Mouse (Mus musculus) neural tube, embryonic 14.5 days (tissue): ENCODE results near the gene Serpinf1. TPM values are rescaled to one million over a fixed set of nuclear protein-coding genes. Genes with fewer than 3 reads are reported as not detected.
"Not testable (repeated sequence)": the region's sequence is repeated elsewhere in the genome, so short reads cannot be mapped to it uniquely, and the experiment has no call there.

Source experiments
- ATAC-seq: fragments of 200-750 bp; cut with Nextera tagmentation; 2 replicates; pipeline ENCODE4 v1.8.0; 2017; ENCODE audit warnings: low read depth, mild to moderate bottlenecking, moderate TSS enrichment, moderate library complexity
- H3K27ac ChIP-seq: fragments of 300-500 bp; sonication (generic); 2 replicates; pipeline ENCODE4 v1.5.1; 2014; ENCODE audit warnings: low read depth, mild to moderate bottlenecking, control low read depth, low read length, moderate library complexity, mixed read lengths
- H3K27me3 ChIP-seq: fragments of 300-500 bp; sonication (generic); 2 replicates; pipeline ENCODE4 v1.6.1; 2014; ENCODE audit warnings: low read length; ENCODE audit not compliant: control insufficient read depth, insufficient read depth
- H3K36me3 ChIP-seq: fragments of 300-500 bp; sonication (generic); 2 replicates; pipeline ENCODE4 v1.6.1; 2014; ENCODE audit warnings: low read length, mixed read lengths; ENCODE audit not compliant: control insufficient read depth, insufficient read depth
- H3K4me1 ChIP-seq: fragments of 300-500 bp; sonication (generic); 2 replicates; pipeline ENCODE4 v1.6.1; 2014; ENCODE audit warnings: low read length; ENCODE audit not compliant: control insufficient read depth, insufficient read depth
- H3K4me2 ChIP-seq: fragments of 300-500 bp; sonication (generic); 2 replicates; pipeline ENCODE4 v1.6.1; 2014; ENCODE audit warnings: mild to moderate bottlenecking, low read depth, low read length, control low read depth
- H3K4me3 ChIP-seq: fragments of 300-500 bp; sonication (generic); 2 replicates; pipeline ENCODE4 v1.5.1; 2014; ENCODE audit warnings: low read depth, low read length, control low read depth, mixed read lengths
- H3K9ac ChIP-seq: fragments of 300-500 bp; sonication (generic); replicated peaks from 2 replicates; pipeline ENCODE4 v1.6.1; 2014; ENCODE audit warnings: low read depth, mild to moderate bottlenecking, control low read depth, low read length, mixed read lengths
- H3K9me3 ChIP-seq: fragments of 300-500 bp; sonication (generic); 2 replicates; pipeline ENCODE4 v1.6.1; 2016; ENCODE audit warnings: low read length; ENCODE audit not compliant: control insufficient read depth
- WGBS: fragments of 180-500 bp; shearing (Covaris S2); extraction: QIAGEN DNeasy Blood & Tissue Kit; methylation state at CpG from one replicate; pipeline ENCODE4 v1.1.7; 2014; 5-methylcytosine and 5-hydroxymethylcytosine counted together
- polyA plus RNA-seq: library from polyadenylated mRNA; unstranded; fragments of >200 nt; fragmentation: Nextera tagmentation; extraction: Ambion mirVana; gene quantifications from 2 replicates; pipeline ENCODE4 v1.2.1, GENCODE M21; 2014

Gene Serpinf1
- polyA plus RNA-seq, 1 experiment from 2014 or later: 5.1 TPM

DNA sequence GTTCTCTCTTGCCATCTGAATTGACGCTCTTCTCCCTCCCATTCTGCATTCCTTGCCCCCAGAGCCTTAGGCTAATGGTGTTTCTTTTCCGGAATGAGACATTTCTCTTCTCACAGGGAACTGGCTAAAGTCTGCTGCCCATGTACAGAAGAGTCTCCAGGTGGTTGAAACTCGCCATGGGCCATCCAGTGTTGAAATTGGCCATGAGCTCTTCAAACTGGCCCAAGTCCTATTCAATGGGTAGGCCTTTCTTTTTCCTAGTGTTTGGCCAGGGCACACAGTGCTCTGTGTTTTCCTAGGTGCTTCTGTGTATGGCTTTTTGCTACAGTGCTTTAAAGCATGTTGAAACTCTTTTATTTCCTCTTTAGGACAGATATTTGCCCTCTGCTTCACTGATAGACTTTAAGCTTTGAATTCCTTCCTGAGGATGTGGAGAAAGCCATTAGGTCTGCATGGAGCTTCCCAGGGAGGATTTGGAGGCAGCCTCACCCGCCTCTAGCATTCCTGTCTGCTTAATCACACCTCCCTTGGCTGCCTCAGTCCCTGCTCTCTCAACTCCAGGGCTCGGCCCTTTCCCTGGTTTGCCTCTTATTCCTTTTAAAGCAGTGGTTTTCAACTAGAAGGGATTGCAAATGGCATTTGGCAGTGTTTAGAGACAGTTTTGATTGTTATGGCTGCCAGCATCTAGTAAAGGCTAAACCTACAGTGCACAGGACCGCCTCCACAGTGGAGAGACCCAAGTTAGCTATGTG is 19.0 kb downstream of the Serpinf1 start:
- WGBS: 85% methylated on average over 6 of the region's 6 CpGs
- Histone ChIP-seq H3K9ac (no peak overlapping the region), H3K36me3 (no peaks in the 10 kb centered on the region), H3K27me3 (no peaks in the 10 kb centered on the region), H3K4me2 (no peak overlapping the region), H3K4me3 (no peak overlapping the region), H3K27ac (no peak overlapping the region), H3K9me3 (no peaks in the 10 kb centered on the region), H3K4me1 (no peaks in the 10 kb centered on the region)
- no peak for ATAC-seq

- Histone ChIP-seq H3K4me3 (no peak overlapping the region), H3K27me3 (no peaks in the 10 kb centered on the region), H3K9me3 (no peaks in the 10 kb centered on the region), H3K9ac (no peak overlapping the region), H3K4me2 (no peak overlapping the region), H3K36me3 (no peaks in the 10 kb centered on the region), H3K27ac (no peak overlapping the region), H3K4me1 (no peaks in the 10 kb centered on the region)
- ATAC-seq: no peak
- WGBS: 65% methylated on average over 5 of the region's 5 CpGs
Observed at GRCm38 (mm10) chr11:75402271-75402690, 20.2 kb downstream of the Serpinf1 start.

- WGBS: 63% methylated on average over 9 of the region's 9 CpGs
- no peaks in the 10 kb centered on the region for H3K27me3 ChIP-seq
- ATAC-seq: no peak
- H3K9me3 ChIP-seq: no peaks in the 10 kb centered on the region
- no peaks in the 10 kb centered on the region for H3K36me3 ChIP-seq
- no peak overlapping the region for H3K27ac ChIP-seq
- H3K4me3 ChIP-seq: no peak overlapping the region
- no peak overlapping the region for H3K4me2 ChIP-seq
- no peaks in the 10 kb centered on the region for H3K4me1 ChIP-seq
- no peak overlapping the region for H3K9ac ChIP-seq
Observed at GRCm38 (mm10) chr11:75400099-75400498, 22.4 kb downstream of the Serpinf1 start.

GRCm38 (mm10) chr11:75399411-75399841 is 23.1 kb downstream of the Serpinf1 start:
- H3K4me3 ChIP-seq: no peak overlapping the region
- no peak overlapping the region for H3K4me2 ChIP-seq
- WGBS: 85% methylated on average over 11 of the region's 11 CpGs
- no peaks in the 10 kb centered on the region for H3K36me3 ChIP-seq
- H3K27me3 ChIP-seq: no peaks in the 10 kb centered on the region
- H3K9ac ChIP-seq: no peak overlapping the region
- no peaks in the 10 kb centered on the region for H3K9me3 ChIP-seq
- no peaks in the 10 kb centered on the region for H3K4me1 ChIP-seq
- no peak for ATAC-seq
- no peak overlapping the region for H3K27ac ChIP-seq

DNA sequence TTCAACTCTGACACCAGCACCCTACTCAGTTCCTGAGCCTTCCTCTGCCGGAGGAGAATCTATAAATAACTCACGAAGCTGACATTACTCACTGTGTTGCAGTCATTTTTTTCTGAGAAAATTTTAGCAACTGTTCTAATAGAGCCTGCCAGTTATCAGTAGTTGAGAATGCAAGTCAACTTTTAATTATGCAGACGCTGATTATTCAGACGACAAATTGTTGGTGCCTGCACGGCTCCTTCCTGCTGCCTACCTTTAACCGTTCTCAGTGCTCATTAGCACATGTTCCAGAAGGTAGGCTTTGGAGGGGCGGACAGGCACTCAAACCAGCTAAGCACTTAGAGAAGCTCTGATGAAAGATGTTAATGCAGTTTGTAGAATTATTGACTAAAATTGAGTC is 25.0 kb downstream of the Serpinf1 start:
- Histone ChIP-seq H3K36me3 (no peaks in the 10 kb centered on the region), H3K27ac (no peak overlapping the region), H3K9me3 (no peaks in the 10 kb centered on the region), H3K4me2 (no peak overlapping the region), H3K4me1 (no peaks in the 10 kb centered on the region), H3K4me3 (no peak overlapping the region), H3K27me3 (no peaks in the 10 kb centered on the region), H3K9ac (no peak overlapping the region)
- WGBS: 73% methylated on average over 7 of the region's 7 CpGs
- no peak for ATAC-seq

- no peak overlapping the region for H3K4me3 ChIP-seq
- WGBS: 82% methylated on average over 1 of the region's 1 CpGs
- no peaks in the 10 kb centered on the region for H3K36me3 ChIP-seq
- H3K27ac ChIP-seq: no peak overlapping the region
- H3K9me3 ChIP-seq: no peaks in the 10 kb centered on the region
- no peak overlapping the region for H3K4me2 ChIP-seq
- H3K9ac ChIP-seq: no peak overlapping the region
- no peak for ATAC-seq
- no peaks in the 10 kb centered on the region for H3K4me1 ChIP-seq
- H3K27me3 ChIP-seq: no peaks in the 10 kb centered on the region
Observed at GRCm38 (mm10) chr11:75395611-75396010, 26.9 kb downstream of the Serpinf1 start.

GRCm38 (mm10) chr11:75383529-75383928 is 39.0 kb downstream of the Serpinf1 start:
- not testable (repeated sequence) for H3K9me3 ChIP-seq, H3K27ac ChIP-seq, H3K36me3 ChIP-seq, H3K4me2 ChIP-seq, ATAC-seq, H3K4me1 ChIP-seq, H3K9ac ChIP-seq, H3K27me3 ChIP-seq, H3K4me3 ChIP-seq
- WGBS: 63% methylated on average over 3 of the region's 3 CpGs

GRCm38 (mm10) chr11:75378786-75379185 is 43.7 kb downstream of the Serpinf1 start:
- H3K27me3 ChIP-seq, H3K9me3 ChIP-seq, H3K9ac ChIP-seq, H3K4me3 ChIP-seq, H3K4me1 ChIP-seq, H3K36me3 ChIP-seq, H3K4me2 ChIP-seq, H3K27ac ChIP-seq, ATAC-seq: not testable (repeated sequence)
- WGBS: 98% methylated on average over 2 of the region's 2 CpGs

DNA sequence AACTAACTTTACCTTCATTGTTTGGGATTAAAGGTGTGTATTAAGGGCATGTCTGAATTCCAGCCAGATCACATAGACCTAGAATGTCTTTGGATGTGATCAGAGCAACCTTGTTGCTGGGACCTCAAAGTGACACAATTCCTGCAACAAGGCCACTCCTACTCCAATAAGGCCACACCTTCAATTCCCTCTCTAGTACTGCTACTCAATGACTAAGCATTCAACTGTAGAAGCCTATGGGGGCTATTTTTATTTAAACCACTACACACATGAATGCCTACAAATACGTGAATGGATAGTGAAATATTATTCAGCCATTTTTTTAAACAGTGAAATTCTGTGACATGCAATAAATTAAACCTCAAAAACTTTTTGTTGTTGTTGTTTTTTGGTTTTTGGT is 45.4 kb downstream of the Serpinf1 start:
- WGBS: 88% methylated on average over 1 of the region's 1 CpGs
- H3K9me3 ChIP-seq: no peaks in the 10 kb centered on the region
- H3K4me1 ChIP-seq: no peaks in the 10 kb centered on the region
- H3K4me2 ChIP-seq: no peak overlapping the region
- H3K36me3 ChIP-seq: no peaks in the 10 kb centered on the region
- H3K27me3 ChIP-seq: no peaks in the 10 kb centered on the region
- H3K4me3 ChIP-seq: no peak overlapping the region
- no peak overlapping the region for H3K27ac ChIP-seq
- no peak overlapping the region for H3K9ac ChIP-seq
- no peak for ATAC-seq
